Mouse (Mus musculus) adrenal gland, adult 2 months (tissue): ENCODE data around the gene Mapk9. TPM values are rescaled to one million over a fixed set of nuclear protein-coding genes. Genes with fewer than 3 reads are reported as not detected.
"Not testable (repeated sequence)": the region's sequence is repeated elsewhere in the genome, so short reads cannot be mapped to it uniquely, and the experiment has no call there.

ENCODE experiments used
- DNase-seq: peaks from one replicate; pipeline ENCODE4 v3.0.0; 2021
- long read RNA-seq: library from polyadenylated mRNA; stranded (forward); transcript quantifications from one replicate; pipeline ENCODE4 v2.0.0, GENCODE M21; 2021
- polyA plus RNA-seq: library from polyadenylated mRNA; depleted of rRNA; stranded (reverse); fragments of >200 nt; gene quantifications from 2 replicates; pipeline ENCODE4 v1.2.3, GENCODE M21; 2012; rRNA removed
- total RNA-seq, 2 experiments: library from RNA; stranded (reverse); gene quantifications; 2 replicates each; pipeline ENCODE4 v1.2.3; 2021

The Mapk9 gene
- total RNA-seq (10 to 100 TPM; 69.8 to 79.9 TPM), polyA plus RNA-seq (20.2 and 20.5 TPM in 2 replicates)
- long read RNA-seq, full-length matches to known transcripts: 38 of 55 reads
- long read RNA-seq, partial matches to known transcripts: 2 of 55 reads
- long read RNA-seq, other reads (novel, unspliced or antisense): 15 of 55 reads

- peak; percentile 99 for DNase-seq
These were observed at the start of gene Mapk9 for GRCm38 (mm10) chr11:49846401-49847070. TSS of gene Mapk9 (plus strand) at chr11:49846751.

GRCm38 (mm10) chr11:49798931-49799330 lies 47.6 kb upstream of the Mapk9 start:
- no peak for DNase-seq

- DNase-seq: no peak
These were observed 45.0 kb upstream of the Mapk9 start for GRCm38 (mm10) chr11:49801516-49801915.

GRCm38 (mm10) chr11:49803801-49804200 lies 42.8 kb upstream of the Mapk9 start:
- no peak for DNase-seq

- DNase-seq: no peak
These were observed 40.3 kb upstream of the Mapk9 start for GRCm38 (mm10) chr11:49806218-49806617.

- DNase-seq: no peak
These were observed 37.6 kb upstream of the Mapk9 start for GRCm38 (mm10) chr11:49808946-49809345.

- DNase-seq: not testable (repeated sequence)
These were observed 35.9 kb upstream of the Mapk9 start for GRCm38 (mm10) chr11:49810696-49811095.

- DNase-seq: peak; percentile 36
These were observed 35.4 kb upstream of the Mapk9 start for GRCm38 (mm10) chr11:49811099-49811541.

GRCm38 (mm10) chr11:49811879-49812278 lies 34.7 kb upstream of the Mapk9 start:
- DNase-seq: no peak

- no peak for DNase-seq
These were observed 27.5 kb upstream of the Mapk9 start for GRCm38 (mm10) chr11:49818869-49819566.

GRCm38 (mm10) chr11:49819676-49820075 lies 26.9 kb upstream of the Mapk9 start:
- no peak for DNase-seq

- DNase-seq: no peak
These were observed 25.6 kb upstream of the Mapk9 start for GRCm38 (mm10) chr11:49820928-49821327.

- DNase-seq: no peak
These were observed 25.0 kb upstream of the Mapk9 start for GRCm38 (mm10) chr11:49821546-49821945.

GRCm38 (mm10) chr11:49822337-49822736 lies 24.2 kb upstream of the Mapk9 start:
- DNase-seq: no peak

GRCm38 (mm10) chr11:49824896-49825295 lies 21.7 kb upstream of the Mapk9 start:
- DNase-seq: peak; percentile 74

- DNase-seq: no peak
These were observed 19.3 kb upstream of the Mapk9 start for GRCm38 (mm10) chr11:49827243-49827642.

GRCm38 (mm10) chr11:49829176-49829745 lies 17.3 kb upstream of the Mapk9 start:
- DNase-seq: no peak

GRCm38 (mm10) chr11:49831980-49832379 lies 14.6 kb upstream of the Mapk9 start:
- no peak for DNase-seq

GRCm38 (mm10) chr11:49832962-49833361 lies 13.6 kb upstream of the Mapk9 start:
- DNase-seq: no peak

GRCm38 (mm10) chr11:49834248-49834647 lies 12.3 kb upstream of the Mapk9 start:
- no peak for DNase-seq

- DNase-seq: no peak
These were observed 11.1 kb upstream of the Mapk9 start for GRCm38 (mm10) chr11:49835257-49835956.

- no peak for DNase-seq
These were observed 8.7 kb upstream of the Mapk9 start for GRCm38 (mm10) chr11:49837717-49838407.
